Mouse (Mus musculus): ENCODE measurements around the gene Zfp719. TPM values are rescaled to one million over a fixed set of nuclear protein-coding genes. Genes with fewer than 3 reads are reported as not detected.

The Zfp719 gene
- total RNA-seq, 4 experiments from 2014 or later, result 18.5 to 20.4 (median 19.2) TPM

GRCm38 (mm10) chr7:43606896-43607742, 27.7 kb downstream of the Zfp719 start, which contains the start of gene Zfp819:
TSS of gene Zfp819 (plus strand) at chr7:43607169.
- DNase-seq (ENCODE audit: low spot score in 2 of 2), result peak; percentile 69 to 74

- no peak for DNase-seq (ENCODE audit: low spot score in 2 of 2)
Observed at GRCm38 (mm10) chr7:43607743-43608287, 28.4 kb downstream of the Zfp719 start.

- DNase-seq (ENCODE audit: low spot score in 2 of 2), result no peak
Observed at GRCm38 (mm10) chr7:43608316-43608824, 29.0 kb downstream of the Zfp719 start.

GRCm38 (mm10) chr7:43613816-43614551, 34.6 kb downstream of the Zfp719 start:
- no peak for DNase-seq (ENCODE audit: low spot score in 2 of 2)

GRCm38 (mm10) chr7:43622927-43623326, 43.5 kb downstream of the Zfp719 start:
- DNase-seq (ENCODE audit: low spot score in 2 of 2), result no peak

- DNase-seq (ENCODE audit: low spot score in 2 of 2), result no peak
Observed at GRCm38 (mm10) chr7:43623819-43624218, 44.4 kb downstream of the Zfp719 start.

GRCm38 (mm10) chr7:43625065-43625464, 45.7 kb downstream of the Zfp719 start:
- no peak for DNase-seq (ENCODE audit: low spot score in 2 of 2)

GRCm38 (mm10) chr7:43625794-43626422, 46.5 kb downstream of the Zfp719 start:
- no peak for DNase-seq (ENCODE audit: low spot score in 2 of 2)

GRCm38 (mm10) chr7:43633940-43634339, 54.5 kb downstream of the Zfp719 start:
- no peak for DNase-seq (ENCODE audit: low spot score in 2 of 2)

GRCm38 (mm10) chr7:43634500-43634899, 55.1 kb downstream of the Zfp719 start, which contains the start of gene Ceacam18:
TSS of gene Ceacam18 (plus strand) at chr7:43634707.
- no peak for DNase-seq (ENCODE audit: low spot score in 2 of 2)

- DNase-seq (ENCODE audit: low spot score in 2 of 2), result no peak
Observed at GRCm38 (mm10) chr7:43636194-43636593, 56.8 kb downstream of the Zfp719 start.

GRCm38 (mm10) chr7:43637118-43637517, 57.7 kb downstream of the Zfp719 start:
- DNase-seq (ENCODE audit: low spot score in 2 of 2), result no peak

GRCm38 (mm10) chr7:43642587-43642986, 63.2 kb downstream of the Zfp719 start:
- DNase-seq (ENCODE audit: low spot score in 2 of 2), result no peak

Other genes starting within 250 kb of the Zfp719 start
- gene Siglecf, start 228.3 kb upstream of the Zfp719 start, total RNA-seq (2022), result 1 to 10 TPM in 2 of 4 experiments, under 1 TPM in 2; 0.68 to 2.8 (median 1.7) TPM
- under 1 TPM in 1 of 4 experiments, not detected in 3; 0.17 TPM for gene Siglecg, start 171.4 kb upstream of the Zfp719 start, total RNA-seq (2022)
- gene Lim2, start 151.9 kb upstream of the Zfp719 start, total RNA-seq (2022), result not detected
- under 1 TPM in 1 of 4 experiments, not detected in 3; 0.45 TPM for gene Nkg7, start 142.5 kb upstream of the Zfp719 start, total RNA-seq (2022)
- gene Cldnd2, start 138.8 kb upstream of the Zfp719 start, total RNA-seq (2022), result not detected
- gene Etfb, start 135.5 kb upstream of the Zfp719 start, total RNA-seq (2022), result 10 to 100 TPM; 59.8 to 75.6 (median 69.4) TPM
- 1 to 10 TPM in 2 of 4 experiments, under 1 TPM in 1, not detected in 1; 0.65 to 2.6 (median 1.7) TPM for gene Gm45233, start 135.5 kb upstream of the Zfp719 start, total RNA-seq (2022)
- gene Vsig10l, start 116.5 kb upstream of the Zfp719 start, total RNA-seq (2022), result 1 to 10 TPM; 2.3 to 4.5 (median 3.9) TPM
- gene Iglon5, start 89.5 kb upstream of the Zfp719 start, total RNA-seq (2022), result 10 to 100 TPM; 21.4 to 23.8 (median 22.9) TPM
- gene 4931406B18Rik, start 73.7 kb upstream of the Zfp719 start, total RNA-seq (2022), result not detected
- gene Cd33, start 35.2 kb upstream of the Zfp719 start, total RNA-seq (2022), result 10 to 100 TPM in 2 of 4 experiments, 1 to 10 TPM in 2; 4.2 to 16.9 (median 9.6) TPM
- gene Zfp658, start 17.4 kb upstream of the Zfp719 start, total RNA-seq (2022), result 1 to 10 TPM; 5.5 to 7.2 (median 6.4) TPM
- under 1 TPM in 2 of 4 experiments, not detected in 2; 0.14 to 0.25 TPM for gene Zfp819, start 27.6 kb downstream of the Zfp719 start, total RNA-seq (2022)
- under 1 TPM in 1 of 4 experiments, not detected in 3; 0.31 TPM for gene Ceacam18, start 55.1 kb downstream of the Zfp719 start, total RNA-seq (2022)
- gene Siglece, start 80.6 kb downstream of the Zfp719 start, total RNA-seq (2022), result 1 to 10 TPM; 1.3 to 2.6 (median 1.5) TPM
- gene Ctu1, start 92.4 kb downstream of the Zfp719 start, total RNA-seq (2022), result 10 to 100 TPM in 1 of 4 experiments, 1 to 10 TPM in 3; 7.5 to 12.3 (median 9.8) TPM
- gene Klk14, start 110.8 kb downstream of the Zfp719 start, total RNA-seq (2022), result not detected
- gene Klk13, start 133.0 kb downstream of the Zfp719 start, total RNA-seq (2022), result not detected
- not detected for gene Klk12, start 189.3 kb downstream of the Zfp719 start, total RNA-seq (2022)
- gene Klk11, start 195.0 kb downstream of the Zfp719 start, total RNA-seq (2022), result not detected
- 1 to 10 TPM in 2 of 4 experiments, under 1 TPM in 2; 0.92 to 1.5 (median 1.3) TPM for gene Klk10, start 201.4 kb downstream of the Zfp719 start, total RNA-seq (2022)
- gene Klk9, start 212.3 kb downstream of the Zfp719 start, total RNA-seq (2022), result under 1 TPM in 1 of 4 experiments, not detected in 3; 0.23 TPM
- 10 to 100 TPM; 18.3 to 25.9 (median 23.2) TPM for gene Klk8, start 218.0 kb downstream of the Zfp719 start, total RNA-seq (2022)
- gene Klk7, start 231.7 kb downstream of the Zfp719 start, total RNA-seq (2022), result under 1 TPM; 0.20 to 0.87 (median 0.46) TPM
- gene Klk6, start 244.9 kb downstream of the Zfp719 start, total RNA-seq (2022), result 10 to 100 TPM in 1 of 4 experiments, 1 to 10 TPM in 2, under 1 TPM in 1; 0.66 to 11.7 (median 4.5) TPM

All from layer of hippocampus, adult 8-10 months (tissue).